Mouse (Mus musculus) liver, embryonic 13.5 days (tissue): ENCODE measurements around the gene Sytl5. TPM values are rescaled to one million over a fixed set of nuclear protein-coding genes. Genes with fewer than 3 reads are reported as not detected.

ENCODE experiments used
- ATAC-seq: fragments of 200-750 bp; cut with Nextera tagmentation; 2 replicates; pipeline ENCODE4 v1.8.0; 2017; ENCODE audit warnings: low read depth, mild to moderate bottlenecking, moderate number of reproducible peaks, moderate library complexity
- DNase-seq: peaks from one replicate; pipeline ENCODE4 v3.0.0; 2022
- H3K27ac ChIP-seq: fragments of 300-500 bp; sonication (generic); 2 replicates; pipeline ENCODE4 v1.5.1; 2015; ENCODE audit warnings: moderate library complexity, mild to moderate bottlenecking, inconsistent platforms
- H3K27me3 ChIP-seq: fragments of 300-500 bp; sonication (generic); 2 replicates; pipeline ENCODE4 v1.6.1; 2015; ENCODE audit warnings: mild to moderate bottlenecking, inconsistent platforms
- H3K36me3 ChIP-seq: fragments of 300-500 bp; sonication (generic); 2 replicates; pipeline ENCODE4 v1.6.1; 2015; ENCODE audit warnings: mild to moderate bottlenecking, inconsistent platforms
- H3K4me1 ChIP-seq: fragments of 300-500 bp; sonication (generic); replicated peaks from 2 replicates; pipeline ENCODE4 v1.6.1; 2015; ENCODE audit warnings: inconsistent platforms
- H3K4me2 ChIP-seq: fragments of 300-500 bp; sonication (generic); 2 replicates; pipeline ENCODE4 v1.6.1; 2015; ENCODE audit warnings: inconsistent platforms, mild to moderate bottlenecking, moderate library complexity
- H3K4me3 ChIP-seq: fragments of 300-500 bp; sonication (generic); replicated peaks from 2 replicates; pipeline ENCODE4 v1.5.1; 2015; ENCODE audit warnings: mild to moderate bottlenecking, inconsistent platforms
- H3K9ac ChIP-seq: fragments of 300-500 bp; sonication (generic); 2 replicates; pipeline ENCODE4 v1.6.1; 2015; ENCODE audit warnings: mild to moderate bottlenecking, inconsistent platforms
- H3K9me3 ChIP-seq: fragments of 300-500 bp; sonication (generic); replicated peaks from 2 replicates; pipeline ENCODE4 v1.6.1; 2016; ENCODE audit warnings: inconsistent platforms
- WGBS: fragments of 180-500 bp; shearing (Covaris S2); methylation state at CpG from one replicate; pipeline ENCODE4 v1.1.7; 2015; ENCODE audit not compliant: insufficient replicate concordance; 5-methylcytosine and 5-hydroxymethylcytosine counted together
- polyA plus RNA-seq: library from polyadenylated mRNA; unstranded; fragments of >200 nt; fragmentation: Nextera tagmentation; extraction: Ambion mirVana; gene quantifications from 2 replicates; pipeline ENCODE4 v1.2.1, GENCODE M21; 2015

Sytl5 gene
- polyA plus RNA-seq: 0.92 and 1.1 TPM in 2 replicates

DNA sequence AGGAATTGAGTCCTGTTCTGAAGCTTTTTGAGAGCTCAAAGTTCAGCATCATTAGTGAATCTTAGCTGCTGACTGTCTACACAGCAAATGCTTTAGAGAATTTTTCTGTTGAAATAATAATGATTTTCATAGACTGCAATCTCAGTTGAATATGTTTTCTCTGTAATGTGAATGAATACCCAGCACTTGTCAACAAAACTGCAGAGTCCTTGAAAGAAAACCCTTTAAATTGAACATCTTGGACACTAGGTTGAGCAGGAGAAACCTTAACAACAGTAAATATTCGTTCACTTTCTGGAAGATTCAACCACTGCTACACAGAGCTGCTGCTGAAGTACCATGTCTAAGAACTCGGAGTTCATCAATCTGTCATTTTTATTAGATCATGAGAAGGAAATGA is at the start of gene Sytl5:
TSS of gene Sytl5 (plus strand) at position 301 of the 400 bp plus-strand sequence.
- H3K4me2 ChIP-seq: no peak within 1 kb of the TSS
- 31% methylated on average over 2 of the region's 2 CpGs for WGBS
- no peak within 1 kb of the TSS for H3K27ac ChIP-seq
- no peak within 1 kb of the TSS for H3K9ac ChIP-seq
- ATAC-seq (no peak), DNase-seq (no peak)
- no peaks in the 10 kb centered on the region for H3K27me3 ChIP-seq
- no peaks in the 10 kb centered on the region for H3K4me1 ChIP-seq
- H3K4me3 ChIP-seq: no peak within 1 kb of the TSS
- no peaks in the 10 kb centered on the region for H3K9me3 ChIP-seq
- H3K36me3 ChIP-seq: no peaks in the 10 kb centered on the region

DNA sequence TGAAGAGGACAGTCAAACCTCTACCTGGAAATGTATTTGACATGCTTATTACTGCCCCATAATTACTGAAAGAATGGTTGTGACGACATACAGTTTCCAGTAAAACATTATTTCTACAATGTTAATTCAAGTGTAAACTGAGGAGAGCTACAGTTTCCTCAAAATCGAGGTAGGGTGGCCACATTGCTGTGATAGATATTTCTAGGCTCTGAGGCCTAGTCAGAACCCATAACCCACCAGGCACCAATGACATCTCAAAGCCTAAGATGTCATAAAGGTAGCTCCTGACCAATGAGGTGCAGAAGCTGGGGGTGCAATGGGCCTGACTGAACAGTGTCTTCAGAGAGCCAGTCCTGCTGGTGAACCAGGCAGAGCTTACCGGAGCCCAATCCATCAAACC is 38.8 kb upstream of the Sytl5 start, which contains the start of gene Hypm:
TSS of gene Hypm (plus strand) at position 301 of the 400 bp plus-strand sequence.
- H3K9ac ChIP-seq: no peak within 1 kb of the TSS
- 50% methylated on average over 3 of the region's 3 CpGs for WGBS
- no peak for DNase-seq
- no peaks in the 10 kb centered on the region for H3K27me3 ChIP-seq
- no peaks in the 10 kb centered on the region for H3K4me1 ChIP-seq
- H3K27ac ChIP-seq: no peak within 1 kb of the TSS
- no peaks in the 10 kb centered on the region for H3K9me3 ChIP-seq
- no peaks in the 10 kb centered on the region for H3K36me3 ChIP-seq
- H3K4me3 ChIP-seq: no peak within 1 kb of the TSS
- no peak within 1 kb of the TSS for H3K4me2 ChIP-seq
- no peak for ATAC-seq

DNA sequence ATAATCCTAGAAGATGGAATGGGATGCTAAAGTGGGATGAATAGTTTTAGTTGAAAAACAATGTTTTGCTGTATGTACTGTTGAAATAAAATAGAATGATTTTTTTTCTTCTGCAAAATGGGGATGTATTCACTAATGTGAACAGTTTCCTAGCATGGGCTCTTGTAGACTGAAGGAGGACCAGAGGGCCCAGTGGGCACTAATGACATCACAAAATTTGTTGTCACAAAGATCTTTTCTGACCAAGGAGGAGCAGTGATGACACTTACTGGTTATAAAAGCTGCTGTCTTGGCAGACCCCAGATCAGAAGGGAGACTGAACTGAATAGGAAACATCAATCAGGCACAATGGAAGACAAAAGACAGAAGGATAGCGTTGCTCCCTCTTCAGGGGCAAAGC is 36.0 kb upstream of the Sytl5 start, which contains the start of gene H2al3:
TSS of gene H2al3 (plus strand) at position 301 of the 400 bp plus-strand sequence.
- H3K27me3 ChIP-seq: no peaks in the 10 kb centered on the region
- no peak within 1 kb of the TSS for H3K9ac ChIP-seq
- H3K9me3 ChIP-seq: no peaks in the 10 kb centered on the region
- no peak within 1 kb of the TSS for H3K4me3 ChIP-seq
- no peak within 1 kb of the TSS for H3K4me2 ChIP-seq
- no peak for DNase-seq
- no peaks in the 10 kb centered on the region for H3K4me1 ChIP-seq
- H3K36me3 ChIP-seq: no peaks in the 10 kb centered on the region
- ATAC-seq: no peak
- H3K27ac ChIP-seq: no peak within 1 kb of the TSS
- WGBS: 36% methylated on average over 1 of the region's 1 CpGs

DNA sequence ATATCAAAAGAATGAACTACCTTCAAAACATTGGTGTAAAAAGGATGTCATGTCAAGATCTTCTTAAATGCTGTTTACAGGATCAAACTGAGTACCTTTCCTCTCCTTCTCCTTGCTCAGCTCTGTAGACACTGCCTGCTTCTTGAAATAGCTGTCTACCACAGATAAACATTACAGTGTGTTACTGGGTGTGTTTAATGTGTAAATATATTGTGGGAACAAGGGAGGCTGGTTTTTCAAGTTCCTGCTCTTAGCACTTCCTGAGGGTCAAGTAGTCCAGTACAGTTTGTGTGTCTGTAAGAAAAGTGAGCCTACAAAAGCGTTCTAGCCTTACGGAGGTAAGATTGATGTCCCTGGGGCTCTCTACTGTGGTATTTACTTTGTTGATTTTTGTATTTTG is 23.6 kb upstream of the Sytl5 start:
- no peak for ATAC-seq
- H3K4me2 ChIP-seq: no peak overlapping the region
- H3K4me1 ChIP-seq: no peaks in the 10 kb centered on the region
- 73% methylated on average over 2 of the region's 2 CpGs for WGBS
- H3K36me3 ChIP-seq: no peaks in the 10 kb centered on the region
- no peak overlapping the region for H3K9ac ChIP-seq
- no peak for DNase-seq
- no peaks in the 10 kb centered on the region for H3K9me3 ChIP-seq
- H3K27ac ChIP-seq: no peak overlapping the region
- H3K4me3 ChIP-seq: no peak overlapping the region
- H3K27me3 ChIP-seq: no peaks in the 10 kb centered on the region

DNA sequence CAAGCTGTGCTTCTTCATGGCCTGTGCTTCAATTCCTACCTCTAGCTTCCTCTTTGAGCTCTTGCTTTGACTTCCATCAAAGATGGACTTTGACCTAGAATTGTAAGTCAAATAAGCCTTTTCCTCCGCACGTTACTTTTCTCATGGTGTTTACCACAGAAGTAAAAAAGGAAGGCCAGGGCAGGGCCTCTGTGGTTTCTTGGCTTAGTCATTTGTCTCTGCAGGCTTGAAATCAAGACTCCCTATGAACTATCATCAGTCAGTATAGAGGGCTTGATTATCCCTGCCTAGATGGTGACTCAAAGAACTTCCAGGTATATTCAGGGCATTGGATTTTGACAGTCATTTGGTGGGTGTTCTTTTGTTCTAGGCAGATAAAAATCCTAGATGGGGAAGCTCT is 9.9 kb upstream of the Sytl5 start:
- ATAC-seq (no peak), DNase-seq (no peak)
- H3K9ac ChIP-seq: no peak overlapping the region
- H3K27me3 ChIP-seq: no peaks in the 10 kb centered on the region
- H3K4me3 ChIP-seq: no peak overlapping the region
- no peaks in the 10 kb centered on the region for H3K36me3 ChIP-seq
- 56% methylated on average over 2 of the region's 2 CpGs for WGBS
- H3K9me3 ChIP-seq: no peaks in the 10 kb centered on the region
- no peaks in the 10 kb centered on the region for H3K4me1 ChIP-seq
- no peak overlapping the region for H3K27ac ChIP-seq
- no peak overlapping the region for H3K4me2 ChIP-seq

GRCm38 (mm10) chrX:9909572-9909971 is 24.1 kb downstream of the Sytl5 start:
- Histone ChIP-seq H3K4me3 (no peak overlapping the region), H3K27ac (no peak overlapping the region), H3K36me3 (no peaks in the 10 kb centered on the region), H3K9me3 (no peaks in the 10 kb centered on the region), H3K4me1 (no peaks in the 10 kb centered on the region), H3K27me3 (no peaks in the 10 kb centered on the region), H3K9ac (no peak overlapping the region), H3K4me2 (no peak overlapping the region)
- DNase-seq (no peak), ATAC-seq (no peak)
- WGBS: 26% methylated on average over 2 of the region's 2 CpGs

DNA sequence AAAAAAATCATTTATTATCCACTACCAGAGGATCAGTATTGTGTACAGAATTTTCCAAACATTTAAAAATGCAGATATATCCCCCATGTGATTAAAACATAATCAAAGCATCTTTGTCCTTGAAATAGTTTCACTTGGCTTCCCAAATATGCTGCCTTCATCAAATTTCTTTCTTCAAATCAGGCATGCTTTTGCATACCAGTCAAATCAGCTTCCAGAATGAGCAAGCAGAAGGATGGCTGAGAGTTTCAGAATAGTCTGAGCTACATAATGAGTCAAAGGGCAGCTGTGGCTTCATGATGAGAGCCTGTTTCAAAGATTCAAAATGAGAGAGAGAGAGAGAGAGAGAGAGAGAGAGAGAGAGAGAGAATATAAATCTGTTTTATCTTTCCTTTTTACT is 48.4 kb downstream of the Sytl5 start:
- no peak for ATAC-seq
- H3K4me1 ChIP-seq: no peaks in the 10 kb centered on the region

GRCm38 (mm10) chrX:9984094-9984669 is 98.8 kb downstream of the Sytl5 start:
- no peaks in the 10 kb centered on the region for H3K9me3 ChIP-seq
- no peak overlapping the region for H3K4me2 ChIP-seq
- ATAC-seq (no peak), DNase-seq (no peak)
- no peaks in the 10 kb centered on the region for H3K27me3 ChIP-seq
- no peaks in the 10 kb centered on the region for H3K4me1 ChIP-seq
- no peak overlapping the region for H3K27ac ChIP-seq
- no peak overlapping the region for H3K9ac ChIP-seq
- H3K4me3 ChIP-seq: no peak overlapping the region
- no peaks in the 10 kb centered on the region for H3K36me3 ChIP-seq

More for the DNA sequence above, 48.4 kb downstream of the Sytl5 start:
- Histone ChIP-seq H3K4me2 (no peak overlapping the region), H3K4me3 (no peak overlapping the region), H3K36me3 (no peaks in the 10 kb centered on the region), H3K9ac (no peak overlapping the region), H3K9me3 (no peaks in the 10 kb centered on the region), H3K27me3 (no peaks in the 10 kb centered on the region), H3K27ac (no peak overlapping the region)
- DNase-seq: no peak

GRCm38 (mm10) chrX:10000718-10001117 is 115.3 kb downstream of the Sytl5 start:
- Histone ChIP-seq H3K36me3 (no peaks in the 10 kb centered on the region), H3K4me2 (no peak overlapping the region), H3K9me3 (no peaks in the 10 kb centered on the region), H3K9ac (no peak overlapping the region), H3K4me1 (no peaks in the 10 kb centered on the region), H3K4me3 (no peak overlapping the region), H3K27ac (no peak overlapping the region), H3K27me3 (no peaks in the 10 kb centered on the region)
- WGBS: 50% methylated on average over 1 of the region's 1 CpGs
- DNase-seq (no peak), ATAC-seq (no peak)

GRCm38 (mm10) chrX:10005946-10006345 is 120.5 kb downstream of the Sytl5 start:
- WGBS: 26% methylated on average over 1 of the region's 1 CpGs
- Histone ChIP-seq H3K36me3 (no peaks in the 10 kb centered on the region), H3K9ac (no peak overlapping the region), H3K9me3 (no peaks in the 10 kb centered on the region), H3K4me1 (no peaks in the 10 kb centered on the region), H3K4me3 (no peak overlapping the region), H3K4me2 (no peak overlapping the region), H3K27ac (no peak overlapping the region), H3K27me3 (no peaks in the 10 kb centered on the region)
- DNase-seq: no peak
- ATAC-seq: no peak

DNA sequence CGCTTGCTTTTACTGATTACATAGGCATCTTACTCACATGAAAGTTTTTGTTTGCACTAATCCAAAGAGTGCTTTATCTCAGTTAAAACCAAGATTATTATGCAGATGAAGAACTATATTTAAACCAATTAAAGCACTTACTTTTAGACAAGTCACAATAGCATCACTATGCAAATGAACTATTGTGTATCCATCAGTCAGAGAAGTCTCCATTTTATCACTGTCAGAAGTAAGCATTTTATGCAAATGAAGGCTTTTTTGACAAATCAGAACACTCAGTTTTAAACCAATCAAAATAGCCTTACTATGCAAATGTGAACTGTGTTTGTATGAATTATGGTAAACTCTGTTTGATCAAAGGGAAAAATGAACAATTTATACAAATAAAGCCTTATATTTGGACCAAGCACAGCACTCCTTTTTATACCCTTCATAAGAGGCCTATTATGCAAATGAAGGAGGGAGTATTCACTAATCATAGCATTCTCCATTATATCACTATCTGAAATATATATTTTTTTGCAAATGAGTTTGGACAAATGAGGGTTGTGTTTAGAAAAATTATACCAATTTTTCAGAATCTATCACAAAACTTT is 122.4 kb downstream of the Sytl5 start:
- WGBS: 69% methylated on average over 1 of the region's 1 CpGs
- no peaks in the 10 kb centered on the region for H3K4me1 ChIP-seq
- no peaks in the 10 kb centered on the region for H3K36me3 ChIP-seq
- no peak overlapping the region for H3K4me2 ChIP-seq
- DNase-seq: no peak
- H3K27ac ChIP-seq: no peak overlapping the region
- H3K4me3 ChIP-seq: no peak overlapping the region
- no peak for ATAC-seq
- H3K9me3 ChIP-seq: no peaks in the 10 kb centered on the region
- no peaks in the 10 kb centered on the region for H3K27me3 ChIP-seq
- no peak overlapping the region for H3K9ac ChIP-seq

DNA sequence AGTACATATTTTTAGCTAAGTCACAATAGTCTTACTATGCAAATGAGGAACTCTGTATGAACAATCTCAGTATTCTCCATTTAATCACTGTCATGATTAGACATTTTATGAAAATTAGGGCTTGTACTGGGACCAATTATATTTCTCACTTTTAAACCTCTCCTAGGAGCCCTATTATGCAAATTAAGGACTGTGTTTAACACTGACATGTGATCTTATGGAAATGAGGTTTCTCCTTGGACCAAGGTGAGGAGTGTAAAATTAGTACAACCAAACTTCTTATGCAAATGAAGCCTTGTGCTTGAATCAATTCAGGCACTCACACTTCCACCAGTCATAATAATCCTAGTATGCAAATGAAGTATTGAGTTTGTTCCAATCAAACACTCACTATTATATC is 124.8 kb downstream of the Sytl5 start:
- no peak overlapping the region for H3K4me2 ChIP-seq
- ATAC-seq (no peak), DNase-seq (no peak)
- H3K4me3 ChIP-seq: no peak overlapping the region
- no peaks in the 10 kb centered on the region for H3K4me1 ChIP-seq
- H3K9ac ChIP-seq: no peak overlapping the region
- no peaks in the 10 kb centered on the region for H3K9me3 ChIP-seq
- no peaks in the 10 kb centered on the region for H3K27me3 ChIP-seq
- H3K27ac ChIP-seq: no peak overlapping the region
- no peaks in the 10 kb centered on the region for H3K36me3 ChIP-seq
